Mouse (Mus musculus) frontal cortex, postnatal 25 days (tissue): Measurements from ENCODE around the gene Ralgapa2.

Experiments
- DNase-seq, 2 experiments: peaks; one replicate each; pipeline ENCODE4 v3.0.0; 2022; ENCODE audit warnings: low spot score in 2 of 2

The Ralgapa2 gene

DNA sequence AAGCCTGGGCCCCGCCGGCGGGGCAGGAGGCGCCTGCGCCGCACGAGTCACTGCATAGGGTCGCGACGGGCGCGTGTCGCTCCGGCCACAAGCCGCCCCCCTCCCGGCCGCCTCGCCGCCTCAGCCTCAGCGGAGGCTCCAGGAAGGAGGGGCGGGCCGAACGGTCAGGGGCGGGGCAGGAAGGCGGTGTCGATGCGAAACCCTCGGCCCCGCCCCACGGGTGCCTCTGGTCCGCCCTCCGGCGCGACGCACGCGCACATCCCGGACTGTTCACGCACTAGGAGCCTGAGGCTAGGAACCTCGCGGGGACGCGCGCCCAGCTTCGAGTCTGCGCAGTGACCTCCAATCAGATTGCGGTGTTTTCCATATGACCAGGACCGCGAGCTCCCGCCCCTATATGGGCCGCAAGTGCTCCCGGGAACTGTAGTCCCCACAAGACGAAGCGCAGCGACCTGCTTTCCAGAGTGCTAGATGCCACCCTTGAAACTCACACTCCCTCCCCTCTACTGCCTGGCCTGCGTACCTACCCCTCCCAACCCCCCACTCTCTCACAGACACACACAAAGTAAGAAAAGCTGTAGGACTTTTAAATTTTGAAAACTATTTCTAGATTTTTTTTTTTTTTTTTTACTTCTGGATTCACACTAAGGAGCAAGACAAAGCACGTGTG, at the start of gene Ralgapa2:
Ralgapa2 (minus strand) TSS at position 434 of the 670 bp plus-strand sequence.
- DNase-seq, result peak; percentile 97 to 99

DNA sequence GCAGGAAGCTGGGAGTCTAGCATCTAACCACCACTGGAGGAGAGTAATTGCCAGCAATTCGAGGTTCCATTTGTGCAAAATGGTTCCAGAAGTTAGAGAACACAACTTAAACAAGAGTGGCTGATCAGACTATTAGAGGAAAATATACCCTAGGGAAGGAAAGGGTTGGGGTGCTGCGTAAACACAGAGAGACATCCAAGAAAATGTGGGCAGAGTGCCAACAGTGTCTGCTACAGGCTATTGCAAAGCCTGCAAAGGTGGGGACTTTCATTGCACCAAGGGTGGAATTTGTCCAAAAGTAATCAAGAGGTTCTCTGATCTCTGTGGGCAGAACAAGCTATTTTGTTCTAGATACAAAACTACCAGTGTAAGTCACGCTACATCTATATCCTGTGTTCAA, 49.4 kb upstream of the Ralgapa2 start:
- no peak for DNase-seq

GRCm38 (mm10) chr2:146560633-146561043, 48.5 kb upstream of the Ralgapa2 start:
- DNase-seq, result no peak

- DNase-seq, result no peak
Observed at GRCm38 (mm10) chr2:146556148-146556547, 44.0 kb upstream of the Ralgapa2 start.

GRCm38 (mm10) chr2:146555351-146555750, 43.2 kb upstream of the Ralgapa2 start:
- no peak for DNase-seq

DNA sequence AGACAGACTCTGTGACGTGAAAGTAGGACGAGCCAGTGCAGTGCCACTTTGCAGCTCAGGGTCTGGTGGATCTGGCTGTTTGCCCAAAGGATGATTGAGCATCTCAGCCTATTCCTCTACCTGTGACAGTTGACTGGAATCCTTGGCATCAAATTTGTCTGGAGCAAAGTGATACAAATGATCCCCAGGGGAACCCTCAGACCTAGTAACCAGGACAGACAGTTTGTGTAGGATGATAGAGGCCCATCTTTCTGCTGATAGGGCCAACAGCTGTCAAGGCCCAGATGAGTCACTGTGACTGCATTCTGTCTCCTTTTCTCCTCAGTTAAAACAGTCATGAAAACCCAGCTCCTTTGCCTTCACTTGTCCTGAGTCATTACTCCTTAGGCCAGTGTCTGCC, 41.6 kb upstream of the Ralgapa2 start:
- no peak for DNase-seq

DNA sequence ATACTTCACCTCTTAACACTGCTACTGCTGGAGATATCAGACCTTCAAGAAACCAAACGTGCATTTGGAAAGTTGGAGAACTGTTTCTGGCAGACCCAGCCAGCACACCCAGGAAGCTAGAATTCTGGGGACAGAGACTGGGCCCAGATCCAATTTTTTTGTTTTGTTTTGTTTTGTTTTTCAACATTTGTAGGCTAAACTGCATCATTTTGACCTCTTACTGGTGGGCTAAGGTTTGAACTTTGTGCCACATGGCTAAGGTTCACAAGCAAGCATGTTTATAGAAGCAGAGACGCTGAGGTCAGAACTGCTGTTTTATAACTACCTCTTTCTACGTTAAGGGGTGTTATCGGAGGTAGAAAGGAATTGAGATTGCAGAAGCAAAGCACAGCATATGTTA, 39.7 kb upstream of the Ralgapa2 start:
- DNase-seq, result no peak

DNA sequence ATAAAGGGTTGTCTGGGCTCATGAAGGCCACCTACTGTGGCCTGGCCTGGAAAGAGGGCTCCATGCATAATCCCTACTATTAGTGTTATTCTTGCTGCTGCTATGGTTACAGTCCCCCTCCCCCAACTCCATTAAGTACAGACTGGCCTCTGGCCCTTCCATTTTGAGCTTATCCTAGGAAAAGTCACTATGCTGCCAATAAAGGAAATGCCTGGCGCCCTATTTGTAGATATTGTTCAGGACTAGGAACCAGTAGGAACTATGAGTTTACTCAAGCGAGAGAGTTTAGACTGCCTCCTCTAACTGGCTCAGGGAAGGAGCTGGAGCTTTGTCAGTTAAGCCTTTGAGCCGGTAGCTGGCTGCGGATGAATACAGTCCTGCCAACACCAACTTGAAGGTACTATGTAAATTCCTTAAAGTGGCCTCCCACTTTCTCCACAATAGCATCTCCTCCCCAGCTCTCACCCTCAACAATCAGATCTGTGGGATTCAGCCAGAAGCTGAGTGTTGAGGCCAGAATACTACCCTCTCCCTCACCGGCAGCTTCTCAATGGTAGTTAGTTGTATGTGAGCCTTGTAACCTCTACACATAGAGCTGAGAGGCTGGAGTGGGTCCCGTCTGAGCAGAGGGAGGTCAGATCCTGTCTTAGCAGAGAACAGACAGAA, 37.1 kb upstream of the Ralgapa2 start:
- DNase-seq, result peak in 1 of 2 experiments; percentile 8

DNA sequence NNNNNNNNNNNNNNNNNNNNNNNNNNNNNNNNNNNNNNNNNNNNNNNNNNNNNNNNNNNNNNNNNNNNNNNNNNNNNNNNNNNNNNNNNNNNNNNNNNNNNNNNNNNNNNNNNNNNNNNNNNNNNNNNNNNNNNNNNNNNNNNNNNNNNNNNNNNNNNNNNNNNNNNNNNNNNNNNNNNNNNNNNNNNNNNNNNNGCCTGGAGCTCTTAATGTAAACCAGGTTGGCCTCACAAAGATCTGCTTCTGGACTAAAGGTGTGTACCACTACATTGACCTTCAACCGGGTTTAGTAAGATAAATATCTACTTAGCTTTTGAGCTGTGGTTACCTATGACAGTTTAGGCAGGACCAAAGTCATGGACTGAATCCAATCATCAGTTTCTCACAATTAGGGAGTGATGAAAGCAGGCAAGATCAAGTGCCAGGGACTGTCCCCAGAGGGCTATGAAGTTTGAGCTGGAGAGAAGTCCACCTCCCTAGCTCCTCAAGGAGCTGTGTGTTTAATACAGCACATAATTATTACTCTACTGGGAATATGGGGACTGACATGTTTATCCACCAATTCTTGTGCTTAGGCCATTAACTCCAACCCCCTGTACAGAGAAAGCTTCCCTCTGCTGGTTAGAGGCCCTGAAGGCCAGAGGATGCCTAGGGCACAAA, 32.1 kb upstream of the Ralgapa2 start:
- no peak for DNase-seq

GRCm38 (mm10) chr2:146533118-146533949, 21.2 kb upstream of the Ralgapa2 start:
- no peak for DNase-seq

DNA sequence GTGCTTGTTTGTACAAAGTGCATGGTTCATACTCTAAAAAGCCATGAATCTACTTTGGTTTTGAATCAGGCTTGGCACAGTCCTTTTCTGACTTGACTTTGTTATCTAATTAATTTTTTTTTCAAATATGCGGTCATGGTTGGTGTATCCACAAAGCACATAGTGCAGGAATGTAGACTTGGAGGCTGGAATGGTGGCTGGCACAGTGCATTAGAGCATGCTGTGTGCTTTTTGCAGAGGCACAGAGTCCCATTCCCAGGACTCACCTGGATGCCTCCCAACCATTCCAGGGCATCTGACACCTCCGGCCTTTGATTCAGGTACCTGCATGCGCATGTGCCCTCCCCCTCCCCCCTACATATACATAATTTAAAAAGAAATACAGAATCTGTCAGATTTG, 20.3 kb upstream of the Ralgapa2 start:
- no peak for DNase-seq

DNA sequence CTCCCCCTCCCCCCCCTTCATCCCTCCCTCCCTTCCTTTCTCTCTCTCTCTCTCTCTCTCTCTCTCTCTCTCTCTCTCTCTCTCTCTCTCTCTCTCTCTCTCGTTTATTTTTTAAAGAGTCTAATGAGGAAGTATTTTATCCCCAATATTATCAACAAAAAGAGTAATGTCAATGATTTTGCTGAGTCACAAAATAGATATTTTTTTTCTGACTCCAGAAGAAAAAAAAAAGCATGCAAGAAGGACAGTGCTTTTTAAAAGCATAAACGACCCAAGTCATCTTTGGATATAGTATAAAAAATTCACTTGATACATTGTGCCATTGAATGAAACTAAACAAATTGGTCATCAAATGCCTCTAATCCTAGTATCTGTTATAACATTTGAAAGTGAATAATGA, 13.3 kb upstream of the Ralgapa2 start:
- no peak for DNase-seq

DNA sequence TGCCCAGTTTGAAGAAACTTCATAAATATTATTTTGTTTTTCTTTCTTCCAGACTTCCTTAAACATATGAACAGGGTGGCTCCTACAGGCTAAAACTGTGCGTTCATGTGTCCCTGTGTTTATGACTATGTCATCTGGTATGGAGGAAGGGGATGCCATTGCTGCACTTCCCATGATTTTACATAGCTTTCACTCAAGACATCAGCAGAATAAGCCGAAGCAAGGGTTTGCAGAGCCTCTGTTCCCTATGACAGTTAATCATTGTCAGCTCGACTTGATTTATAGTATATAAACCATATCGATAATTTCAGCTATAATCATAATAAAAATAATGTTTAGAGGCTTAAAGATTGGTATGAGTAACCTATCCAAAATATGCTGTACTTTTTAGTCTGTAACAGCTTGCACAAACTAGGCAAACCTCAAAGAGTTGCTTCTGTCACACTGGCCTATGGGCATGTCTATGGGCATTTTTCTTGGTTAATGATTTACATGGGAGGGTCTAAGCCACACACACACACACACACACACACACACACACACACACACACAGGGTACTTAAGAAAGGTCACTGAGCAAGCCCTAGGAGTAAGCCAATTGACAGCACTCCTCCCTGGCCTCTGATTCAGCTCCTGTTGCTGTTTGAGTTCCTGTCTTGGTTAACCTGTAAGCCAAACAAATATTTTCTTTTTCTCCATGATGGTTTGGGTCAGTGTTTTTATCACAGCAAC, 12.7 kb upstream of the Ralgapa2 start:
- no peak for DNase-seq

GRCm38 (mm10) chr2:146516894-146517293, 4.8 kb upstream of the Ralgapa2 start:
- DNase-seq, result no peak

GRCm38 (mm10) chr2:146515081-146515480, 2.9 kb upstream of the Ralgapa2 start:
- no peak for DNase-seq

DNA sequence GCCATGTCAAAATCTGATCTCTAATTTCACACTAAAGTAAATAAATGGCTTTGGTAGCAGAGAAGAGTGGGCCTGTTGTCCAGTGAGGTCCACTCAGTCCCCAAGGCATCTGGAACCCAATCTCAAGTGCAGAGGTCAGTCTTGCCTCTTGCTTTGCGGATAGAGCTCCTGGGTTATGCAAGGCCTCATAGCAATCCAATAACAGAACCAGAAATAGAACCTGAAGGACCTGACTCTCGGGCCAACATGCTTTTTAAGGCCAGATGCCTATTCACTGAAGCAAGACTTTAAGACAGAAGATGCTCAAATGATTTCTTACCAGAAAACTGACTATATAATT, 407 bp upstream of the Ralgapa2 start:
- DNase-seq, result no peak

DNA sequence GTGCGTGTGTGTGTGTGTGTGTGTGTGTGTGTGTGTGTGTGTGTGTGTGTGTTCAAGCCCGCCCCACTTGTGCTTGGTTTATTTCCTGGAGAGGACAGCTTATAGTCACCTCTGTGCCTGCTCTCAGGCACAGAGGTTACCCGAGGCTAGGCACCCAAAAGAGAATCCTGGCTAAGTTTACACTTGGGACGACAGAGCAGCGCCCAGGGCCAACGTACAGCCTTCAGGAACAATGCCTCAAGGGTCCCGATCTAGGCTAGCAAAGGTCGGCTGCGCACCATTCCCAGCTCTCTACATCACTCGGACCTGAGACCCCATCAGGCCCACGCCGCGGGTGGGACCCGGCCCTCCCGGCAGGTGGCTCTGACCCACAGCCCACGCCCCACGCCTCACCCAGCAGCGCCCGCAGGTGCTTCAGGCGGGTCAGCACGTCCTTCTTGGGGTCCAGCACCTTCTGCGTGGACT, 711 bp downstream of the Ralgapa2 start:
- peak in 1 of 2 experiments; percentile 22 for DNase-seq

GRCm38 (mm10) chr2:146510780-146511179, 1.4 kb downstream of the Ralgapa2 start:
- no peak for DNase-seq

DNA sequence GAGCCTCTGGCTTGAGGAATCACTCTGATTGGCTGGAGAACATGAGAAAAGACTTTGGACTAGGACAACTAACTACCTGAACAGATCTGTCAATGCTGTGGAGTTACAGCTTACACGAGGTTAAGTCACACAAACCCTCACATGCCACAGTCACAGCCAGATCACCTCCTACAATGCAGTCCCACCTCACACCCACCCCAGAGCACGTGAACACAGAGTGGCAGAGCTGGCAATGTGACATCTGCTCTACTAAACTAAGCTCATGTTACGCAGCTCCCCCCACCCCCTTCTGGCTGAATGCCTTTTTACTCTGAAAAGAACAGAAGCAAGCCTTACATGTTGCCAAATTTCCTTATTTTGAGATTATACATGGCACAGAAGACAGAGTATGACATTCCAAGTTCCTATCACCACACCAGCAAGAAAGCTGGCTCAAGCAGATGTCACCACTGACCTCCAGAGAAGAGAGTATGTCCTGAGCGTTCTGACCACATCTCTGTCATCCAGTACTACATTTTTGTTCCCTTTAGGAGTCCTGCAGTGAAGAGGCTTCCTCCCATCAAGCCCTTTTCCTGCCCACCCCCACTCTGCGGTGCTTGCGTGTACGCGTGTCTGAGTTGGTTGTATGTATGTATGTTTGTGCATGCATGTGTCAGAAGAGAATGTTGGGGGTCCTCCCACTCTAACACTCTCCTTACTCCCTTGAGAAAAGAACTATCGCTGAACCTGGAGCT, 9.4 kb downstream of the Ralgapa2 start:
- peak; percentile 35 to 61 for DNase-seq

DNA sequence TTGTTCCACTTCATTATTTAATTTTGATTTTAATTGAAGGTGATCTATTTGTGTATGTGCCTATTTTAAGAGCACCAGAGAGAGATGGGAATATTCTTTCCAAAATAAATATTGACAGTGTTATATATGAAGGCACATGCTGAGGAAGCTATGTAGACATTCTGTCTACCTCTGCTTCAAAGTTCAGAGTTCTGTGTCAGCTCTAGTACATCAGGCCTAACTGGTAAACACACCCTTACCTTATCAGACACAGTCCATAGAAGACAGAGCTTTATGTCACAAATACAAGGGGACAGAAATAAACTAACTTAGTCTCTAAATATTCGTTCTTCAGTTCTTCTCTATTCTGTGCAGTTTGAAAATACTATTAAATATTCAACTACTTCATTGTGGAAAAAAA, 12.1 kb downstream of the Ralgapa2 start:
- DNase-seq, result no peak

- no peak for DNase-seq
Observed at GRCm38 (mm10) chr2:146499111-146499510, 13.0 kb downstream of the Ralgapa2 start.
